ENCODE assay signal across 9 mouse cellular contexts in the genomic region with DNA sequence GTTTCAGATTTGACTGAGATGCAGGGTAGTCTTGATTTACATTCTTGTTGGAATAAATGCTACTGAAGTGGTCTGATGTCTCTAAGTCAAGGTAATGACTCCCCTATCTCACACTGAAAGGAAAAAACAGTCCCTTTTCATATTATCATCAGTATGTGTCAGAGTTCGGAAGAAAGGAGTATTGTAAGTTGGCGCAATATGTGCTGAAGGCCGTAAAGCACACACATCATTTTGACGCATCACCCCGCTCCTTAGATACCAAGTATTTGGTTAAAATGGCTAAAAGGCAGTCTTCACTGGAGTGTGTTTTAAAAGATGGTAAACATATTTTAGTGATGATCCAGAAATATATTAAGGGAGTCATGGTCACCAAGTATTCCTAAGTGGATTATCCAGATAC. TPM values are rescaled to one million over a fixed set of nuclear protein-coding genes. Genes with fewer than 3 reads are reported as not detected.
DNase-seq lines count a peak whose midpoint lies in the region; ATAC-seq and TF ChIP-seq lines count a peak whose summit lies in the region.
"Had no signal": no experiment of that assay in that cellular context is flagged by ENCODE, and none has a peak within 500 bp of the region (broad histone marks: within the 10 kb centered on the region; RNA-seq: fewer than 3 reads in every experiment).

No protein-coding gene starts in this region.

- no peak overlapping the region for H3K27ac ChIP-seq in kidney, embryonic 14.5 days (ENCODE audit: low read depth, low read length)
- H3K27ac ChIP-seq in embryonic facial prominence, embryonic 15.5 days (replicated peaks), result no peak overlapping the region
- peak overlapping the region; percentile 70 for H3K27ac ChIP-seq in hindbrain, postnatal 0 days
- peak overlapping the region; percentile 88 for H3K27ac ChIP-seq in midbrain, embryonic 13.5 days
- H3K27ac ChIP-seq in gastrocnemius, adult 2 months, result no peak overlapping the region

- ATAC-seq in kidney, embryonic 14.5 days (ENCODE audit: low FRiP score, low TSS enrichment), result no peak
- no peak for ATAC-seq in embryonic facial prominence, embryonic 15.5 days (ENCODE audit: insufficient number of reproducible peaks, low FRiP score, low TSS enrichment, low read depth)
- peak; percentile 13; the same call in 1 of the 2 replicates for ATAC-seq in hindbrain, postnatal 0 days
- peak; percentile 32 for ATAC-seq in midbrain, embryonic 13.5 days

- TF ChIP-seq CTCF in hindbrain, postnatal 0 days (IDR thresholded peaks at IDR 0.05; ENCODE audit: low read depth), result no peak
- TF ChIP-seq CTCF in gastrocnemius, adult 2 months (IDR thresholded peaks at IDR 0.05), result no peak

- intact Hi-C loops in gastrocnemius, adult 2 months (cut with DNase I), result no loop called here

- DNase-seq in kidney, postnatal 14 days, result no peak
- DNase-seq in hindbrain, postnatal 0 days (ENCODE audit: low spot score), result no peak
- DNase-seq in frontal cortex, postnatal 14 days (ENCODE audit: low spot score in 2 of 2), result no peak
- DNase-seq in spleen, postnatal 36 days (ENCODE audit: low spot score in 2 of 2), result no peak
- DNase-seq in gastrocnemius, adult 2 months, result no peak

- H3K4me2 ChIP-seq in kidney, embryonic 14.5 days (replicated peaks; ENCODE audit: low read depth, low read length), result peak overlapping the region; percentile 40
- peak overlapping the region; percentile 40; the same call in 1 of the 2 replicates for H3K4me2 ChIP-seq in embryonic facial prominence, embryonic 15.5 days (replicated peaks)
- H3K4me2 ChIP-seq in hindbrain, postnatal 0 days (ENCODE audit: low read depth, low read length), result peak overlapping the region; percentile 49
- H3K4me2 ChIP-seq in midbrain, embryonic 13.5 days (replicated peaks), result peak overlapping the region; percentile 46

- H3K36me3 ChIP-seq in kidney, embryonic 14.5 days (ENCODE audit: control insufficient read depth, insufficient read depth, low read length), result no peaks in the 10 kb centered on the region
- H3K36me3 ChIP-seq in embryonic facial prominence, embryonic 15.5 days, result no peaks in the 10 kb centered on the region
- no peaks in the 10 kb centered on the region for H3K36me3 ChIP-seq in hindbrain, postnatal 0 days (ENCODE audit: insufficient read depth, low read length)
- H3K36me3 ChIP-seq in midbrain, embryonic 13.5 days, result 0 out of 2 replicates have a peak, but pooled peaks cover 3% of the 10 kb centered on the region

- H3K9ac ChIP-seq in kidney, embryonic 14.5 days (ENCODE audit: low read depth, low read length), result peak overlapping the region; percentile 57; the same call in 1 of the 2 replicates
- H3K9ac ChIP-seq in embryonic facial prominence, embryonic 15.5 days, result no peak overlapping the region
- 0 out of 2 replicates have a peak overlapping the region, but pooled peaks have one; percentile 33 for H3K9ac ChIP-seq in hindbrain, postnatal 0 days (replicated peaks; ENCODE audit: low read length)
- peak overlapping the region; percentile 62 for H3K9ac ChIP-seq in midbrain, embryonic 13.5 days (replicated peaks)

- H3K9me3 ChIP-seq in kidney, embryonic 14.5 days (ENCODE audit: control insufficient read depth, low read length), result no peaks in the 10 kb centered on the region
- H3K9me3 ChIP-seq in embryonic facial prominence, embryonic 15.5 days (replicated peaks), result no peaks in the 10 kb centered on the region
- no peaks in the 10 kb centered on the region for H3K9me3 ChIP-seq in hindbrain, postnatal 0 days (ENCODE audit: low read length)
- no peaks in the 10 kb centered on the region for H3K9me3 ChIP-seq in midbrain, embryonic 13.5 days

- 0 out of 2 replicates have a peak, but pooled peaks cover 2% of the 10 kb centered on the region for H3K4me1 ChIP-seq in kidney, embryonic 14.5 days (ENCODE audit: control insufficient read depth, insufficient read depth, low read length)
- peaks cover 6% of the 10 kb centered on the region; the same call in 1 of the 2 replicates for H3K4me1 ChIP-seq in embryonic facial prominence, embryonic 15.5 days
- peaks cover 4% of the 10 kb centered on the region; the same call in 1 of the 2 replicates for H3K4me1 ChIP-seq in hindbrain, postnatal 0 days (ENCODE audit: insufficient read depth, low read length)
- peaks cover 19% of the 10 kb centered on the region for H3K4me1 ChIP-seq in midbrain, embryonic 13.5 days (replicated peaks)

- H3K4me3 ChIP-seq in kidney, embryonic 14.5 days (ENCODE audit: low read length), result peak overlapping the region; percentile 19; the same call in 1 of the 2 replicates
- peak overlapping the region; percentile 25; the same call in 1 of the 2 replicates for H3K4me3 ChIP-seq in embryonic facial prominence, embryonic 15.5 days (replicated peaks)
- H3K4me3 ChIP-seq in hindbrain, postnatal 0 days (ENCODE audit: low read length), result 0 out of 2 replicates have a peak overlapping the region, but pooled peaks have one; percentile 5
- peak overlapping the region; percentile 20; the same call in 1 of the 2 replicates for H3K4me3 ChIP-seq in midbrain, embryonic 13.5 days (replicated peaks)
- H3K4me3 ChIP-seq in gastrocnemius, adult 2 months, result no peak overlapping the region

- H3K27me3 ChIP-seq in kidney, embryonic 14.5 days (ENCODE audit: control insufficient read depth, insufficient read depth, low read length), result no peaks in the 10 kb centered on the region
- H3K27me3 ChIP-seq in embryonic facial prominence, embryonic 15.5 days, result no peaks in the 10 kb centered on the region
- H3K27me3 ChIP-seq in hindbrain, postnatal 0 days (ENCODE audit: insufficient read depth, low read length), result no peaks in the 10 kb centered on the region
- no peaks in the 10 kb centered on the region for H3K27me3 ChIP-seq in midbrain, embryonic 13.5 days
- H3K27me3 ChIP-seq: CH12.LX had no signal

- 84% methylated on average over 5 of the region's 5 CpGs for WGBS in kidney, embryonic 14.5 days
- 83% methylated on average over 5 of the region's 5 CpGs for WGBS in embryonic facial prominence, embryonic 15.5 days
- WGBS in hindbrain, postnatal 0 days, result 58% methylated on average over 5 of the region's 5 CpGs
- 68% methylated on average over 5 of the region's 5 CpGs for WGBS in midbrain, embryonic 13.5 days

RNA-seq across cellular contexts. Expression of gene Cc2d2b, which starts 10.9 kb away (rescaled TPM):
- 0.39 TPM in 1 of 2 replicates, not detected in the other for polyA plus RNA-seq in kidney, embryonic 14.5 days (2014; fragmentation: Nextera tagmentation; extraction: Ambion mirVana)
- not detected in 2 replicates for polyA plus RNA-seq in embryonic facial prominence, embryonic 15.5 days (2015; fragmentation: Nextera tagmentation; extraction: Ambion mirVana)
- not detected in 2 replicates for total RNA-seq in hindbrain, postnatal 0 days (2014; rRNA removed)
- polyA plus RNA-seq in hindbrain, postnatal 0 days (2015; fragmentation: Nextera tagmentation; extraction: Ambion mirVana), result 0.14 and 0.16 TPM in 2 replicates
- polyA plus RNA-seq in midbrain, embryonic 13.5 days (2015; fragmentation: Nextera tagmentation; extraction: Ambion mirVana), result 0.12 and 0.17 TPM in 2 replicates
- not detected for total RNA-seq in gastrocnemius, adult 2 months (2021)
- total RNA-seq: CH12.LX had no signal

Comparison
In these comparisons a context has a peak if more than half of its experiments do, and no peak if none do; other contexts are left out.
1. ATAC-seq: peak in hindbrain, postnatal 0 days (single experiment) and midbrain, embryonic 13.5 days (single experiment); none in kidney, embryonic 14.5 days (single experiment) and embryonic facial prominence, embryonic 15.5 days (single experiment).
2. H3K27ac ChIP-seq: peak in hindbrain, postnatal 0 days (single experiment) and midbrain, embryonic 13.5 days (single experiment); none in kidney, embryonic 14.5 days (single experiment), embryonic facial prominence, embryonic 15.5 days (single experiment) and gastrocnemius, adult 2 months (single experiment).
3. Peak in every context shown above with its lines, with median percentiles within 50 percentile points of each other: H3K4me2 ChIP-seq.